Mouse (Mus musculus) heart, adult 9 months (tissue): ENCODE results near the gene Lgals7.

Source experiments
- DNase-seq, 2 experiments: peaks; one replicate each; pipeline ENCODE4 v3.0.0; 2022; ENCODE audit warnings: low spot score in 2 of 2

The Lgals7 gene

DNA sequence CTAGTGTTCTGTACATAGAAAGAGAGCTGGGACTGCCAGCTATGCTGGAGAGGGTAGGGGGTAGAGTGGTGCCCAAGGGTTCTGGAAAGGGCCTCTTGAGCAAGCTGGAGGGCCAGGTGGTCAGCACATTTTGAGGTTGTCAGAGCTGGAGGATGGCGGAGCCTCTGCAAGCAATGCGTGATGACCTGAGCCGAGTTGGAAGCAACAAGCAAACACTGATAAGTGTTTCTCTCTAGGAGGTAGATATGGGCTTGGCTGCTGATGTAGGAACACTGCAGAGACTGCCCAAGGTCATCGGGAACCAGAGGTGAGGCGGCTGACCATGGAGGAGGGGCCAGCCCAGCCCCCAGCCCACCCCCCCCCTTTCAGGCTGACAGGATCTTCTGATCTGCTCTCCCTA, 32.7 kb upstream of the Lgals7 start:
- peak; percentile 61 to 65 for DNase-seq

DNA sequence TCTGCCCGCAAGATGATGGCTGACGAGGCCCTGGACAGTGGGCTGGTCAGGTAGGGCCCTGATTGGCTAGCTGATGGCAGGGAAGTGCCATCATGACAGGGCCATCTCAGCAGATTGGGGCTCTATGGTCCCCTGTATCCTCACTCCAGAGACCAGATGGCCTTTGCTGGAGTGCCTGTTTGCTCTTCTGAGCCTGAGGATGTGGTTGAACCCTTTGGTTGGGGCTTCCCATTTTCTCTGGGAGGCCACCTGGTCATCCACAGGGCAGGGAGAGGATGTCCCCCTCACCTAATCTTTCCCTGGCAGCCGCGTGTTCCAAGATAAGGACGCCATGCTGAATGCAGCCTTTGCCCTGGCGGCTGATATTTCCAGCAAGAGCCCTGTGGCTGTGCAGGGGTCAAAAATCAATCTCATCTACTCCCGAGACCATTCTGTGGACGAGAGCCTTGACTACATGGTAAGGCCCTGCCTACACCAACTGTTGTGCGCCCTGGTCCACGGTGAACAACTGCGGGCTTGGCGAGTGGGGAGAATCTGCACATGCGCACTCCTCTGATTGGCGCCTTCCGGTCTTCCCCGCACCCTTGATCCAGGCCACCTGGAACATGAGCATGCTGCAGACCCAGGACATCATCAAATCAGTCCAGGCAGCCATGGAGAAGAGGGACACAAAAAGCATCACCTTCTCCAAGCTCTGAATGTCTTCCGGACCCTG, 32.1 kb upstream of the Lgals7 start:
- no peak for DNase-seq

DNA sequence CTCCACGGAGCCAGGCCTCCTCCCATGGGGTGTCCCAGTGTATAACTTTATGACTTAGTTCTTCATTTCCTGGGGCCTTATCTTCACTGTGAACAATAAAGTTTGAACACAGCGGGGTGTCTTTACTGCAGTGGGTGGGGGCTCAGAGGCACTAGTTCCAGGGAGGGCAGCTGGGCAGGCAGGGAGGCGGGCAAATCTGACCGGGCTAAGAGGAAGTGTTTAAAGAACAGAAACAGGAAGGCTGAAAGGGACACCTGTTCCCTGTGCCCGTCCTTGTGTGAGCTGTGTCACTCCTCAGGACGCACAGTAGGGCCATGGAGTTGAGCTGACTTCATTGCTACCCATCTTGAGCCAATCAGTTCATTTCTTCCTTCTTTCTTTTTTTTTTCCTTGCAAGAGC, 31.5 kb upstream of the Lgals7 start:
- no peak for DNase-seq

DNA sequence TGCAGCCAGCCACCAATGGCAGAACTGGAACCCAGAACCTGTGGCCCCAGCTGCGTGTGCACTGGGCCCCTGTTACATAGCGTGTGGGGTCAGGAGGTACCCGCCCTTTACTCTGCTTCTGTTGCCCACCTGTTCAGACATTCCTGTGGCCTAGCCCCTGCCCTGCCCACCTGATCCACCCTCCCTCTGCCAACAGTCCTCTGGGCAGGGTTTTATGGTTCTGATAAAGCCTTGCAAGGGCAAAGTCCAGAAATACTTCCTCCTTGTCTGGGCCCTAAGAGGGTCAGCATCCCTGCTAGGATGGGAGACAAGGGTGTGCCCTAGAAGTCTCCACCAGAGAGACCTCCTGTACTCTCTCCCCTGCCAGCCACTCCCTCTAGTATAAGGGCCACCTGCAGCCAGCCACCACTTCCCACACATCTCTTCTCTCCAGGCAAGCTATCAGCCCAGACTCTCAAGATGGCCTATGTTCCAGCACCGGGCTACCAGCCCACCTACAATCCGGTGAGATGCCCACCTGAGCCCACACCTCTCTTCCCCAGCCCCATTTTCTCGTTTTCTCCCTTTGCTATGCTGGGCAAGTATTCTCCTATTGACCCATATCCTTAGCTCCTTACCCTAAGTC, 29.8 kb upstream of the Lgals7 start, which contains the start of gene Lgals4:
Lgals4 (plus strand) TSS at position 132 of the 625 bp plus-strand sequence.
- DNase-seq, result no peak

DNA sequence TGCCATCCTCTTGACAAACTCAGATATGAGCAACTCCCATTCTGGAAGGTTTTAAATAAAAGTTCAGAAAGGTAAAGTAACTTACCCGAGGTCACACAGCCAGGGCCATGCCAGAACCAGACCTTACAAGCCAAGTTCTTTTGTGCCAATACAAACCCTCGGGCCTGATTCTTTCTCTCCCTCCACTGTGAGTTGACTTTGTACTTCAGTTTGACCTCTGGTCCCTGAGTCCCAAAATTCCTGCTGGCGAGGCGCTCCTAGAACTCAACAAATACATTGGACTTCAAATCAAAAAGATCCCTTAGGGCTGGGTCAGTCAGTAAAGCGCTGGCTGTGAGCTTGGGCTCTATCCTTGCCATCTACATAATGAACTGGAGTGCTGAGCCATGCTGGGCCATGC, 26.7 kb upstream of the Lgals7 start:
- DNase-seq, result no peak

DNA sequence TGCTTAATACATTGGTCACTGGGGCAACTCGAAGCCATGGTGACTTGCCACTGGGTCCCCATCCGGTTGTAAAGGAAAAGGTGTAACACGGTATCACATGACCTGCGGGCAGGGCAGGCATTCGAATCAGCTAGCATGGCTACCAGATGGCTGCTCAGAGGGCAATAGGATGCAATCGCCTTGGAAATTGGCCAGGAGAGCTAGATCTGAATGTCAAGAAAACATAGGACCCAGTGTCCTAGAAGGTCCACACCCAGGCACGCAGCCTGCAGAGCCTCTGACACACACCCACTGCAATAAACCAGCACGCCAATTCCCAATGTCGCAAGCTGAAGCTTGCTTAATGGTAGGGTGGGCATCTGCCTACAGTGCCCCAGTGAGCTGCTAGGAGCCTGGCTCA, 25.3 kb upstream of the Lgals7 start:
- DNase-seq, result no peak

DNA sequence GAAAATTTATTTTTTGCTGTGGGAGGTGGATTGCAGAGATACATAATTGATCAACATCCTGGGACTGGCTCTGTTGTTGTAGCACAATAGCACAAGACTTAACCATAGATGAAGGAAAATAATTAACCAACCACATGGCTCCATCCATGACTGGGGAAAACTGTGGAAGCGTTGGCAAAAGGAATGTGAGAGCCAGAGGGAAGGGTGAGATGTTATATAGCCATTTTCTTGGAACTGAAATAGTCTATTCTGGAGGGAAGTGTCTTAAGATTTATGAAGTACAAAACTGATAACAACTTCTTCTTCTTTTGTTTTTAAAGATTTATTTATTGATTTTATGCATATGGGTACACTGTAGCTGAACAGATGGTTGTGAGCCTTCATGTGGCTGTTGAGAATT, 16.4 kb upstream of the Lgals7 start:
- DNase-seq, result no peak

DNA sequence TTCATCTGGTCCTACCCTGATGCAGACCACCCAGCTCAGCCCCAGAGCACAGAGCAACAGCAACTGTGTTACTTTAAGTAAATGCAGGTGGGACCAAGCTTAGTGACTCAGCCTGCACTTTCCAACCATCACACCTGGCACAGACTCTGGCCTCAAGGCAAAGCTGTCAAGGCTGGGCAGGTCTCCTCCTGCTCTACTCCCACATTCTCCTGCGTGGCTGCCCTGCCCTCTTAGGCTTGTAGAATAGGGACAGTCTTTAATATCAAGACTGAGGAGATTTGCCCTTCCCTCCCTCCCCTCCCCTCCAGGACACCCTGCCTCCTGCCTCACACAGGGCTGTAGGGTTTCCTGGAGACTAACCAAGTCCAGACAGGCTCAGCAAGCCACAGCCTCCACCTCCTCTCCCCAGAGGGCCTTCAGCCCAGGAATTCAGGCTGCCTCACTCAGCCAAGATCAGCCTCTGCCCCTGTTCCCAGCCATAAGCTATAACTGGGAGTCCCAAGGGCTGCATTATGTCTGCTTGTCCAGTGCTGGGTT, 13.9 kb upstream of the Lgals7 start:
- DNase-seq, result no peak

DNA sequence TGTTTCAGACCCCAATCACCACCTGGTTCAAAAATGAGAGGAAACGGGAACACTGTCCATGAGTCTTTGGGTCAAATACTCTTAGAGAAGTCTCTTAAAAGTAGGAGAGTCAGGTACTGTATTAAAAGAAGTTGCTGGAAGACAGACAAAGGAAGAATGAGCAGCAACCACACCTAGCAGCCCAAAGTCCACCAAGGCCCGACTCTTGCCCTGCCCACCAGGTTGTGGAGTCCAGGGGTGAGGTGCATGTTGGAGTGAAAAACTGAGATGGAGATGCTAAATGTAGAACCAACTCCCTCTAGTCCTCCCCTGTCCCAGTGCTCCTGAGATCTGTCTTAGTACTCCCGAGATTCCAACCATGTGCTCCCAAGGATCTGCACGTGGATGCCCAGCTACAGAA, 13.0 kb upstream of the Lgals7 start:
- DNase-seq, result no peak

DNA sequence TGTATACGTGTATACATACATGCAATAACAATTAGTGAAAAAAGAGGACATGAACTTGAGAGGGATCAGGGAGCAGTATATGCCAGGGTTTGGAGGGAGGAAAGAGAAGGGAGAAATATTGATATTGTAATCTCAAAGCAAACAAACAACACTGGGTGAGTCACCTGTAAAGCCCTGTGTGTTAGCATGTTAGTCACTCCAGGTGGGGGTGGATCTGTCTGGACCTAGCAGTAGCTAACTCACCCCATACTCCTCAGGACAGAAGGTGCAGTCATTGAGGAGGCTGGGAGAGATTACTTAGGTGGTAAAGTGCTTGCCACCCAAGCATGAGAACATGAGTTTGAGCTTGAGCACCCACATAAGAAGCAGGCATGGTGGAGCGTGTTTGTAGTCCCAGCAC, 3.7 kb upstream of the Lgals7 start:
- no peak for DNase-seq

DNA sequence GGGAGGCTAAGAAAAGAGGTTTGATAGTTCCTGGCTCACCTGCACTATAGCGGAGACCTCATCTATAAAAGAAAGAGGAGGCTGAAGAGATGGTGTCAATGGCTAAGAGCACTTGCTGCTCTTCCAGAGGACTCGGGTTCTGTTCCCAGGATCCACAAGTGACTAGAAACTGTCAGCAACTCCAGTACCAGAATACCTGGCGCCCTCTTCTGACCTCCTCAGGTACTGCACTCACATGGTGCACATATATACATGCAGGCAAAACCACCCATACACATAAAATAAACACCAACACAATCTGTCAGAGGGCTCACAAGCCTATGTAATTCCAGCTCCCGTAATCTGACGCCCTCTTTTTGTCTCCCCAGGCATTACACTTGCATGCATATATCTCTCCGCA, 2.8 kb upstream of the Lgals7 start:
- no peak for DNase-seq

DNA sequence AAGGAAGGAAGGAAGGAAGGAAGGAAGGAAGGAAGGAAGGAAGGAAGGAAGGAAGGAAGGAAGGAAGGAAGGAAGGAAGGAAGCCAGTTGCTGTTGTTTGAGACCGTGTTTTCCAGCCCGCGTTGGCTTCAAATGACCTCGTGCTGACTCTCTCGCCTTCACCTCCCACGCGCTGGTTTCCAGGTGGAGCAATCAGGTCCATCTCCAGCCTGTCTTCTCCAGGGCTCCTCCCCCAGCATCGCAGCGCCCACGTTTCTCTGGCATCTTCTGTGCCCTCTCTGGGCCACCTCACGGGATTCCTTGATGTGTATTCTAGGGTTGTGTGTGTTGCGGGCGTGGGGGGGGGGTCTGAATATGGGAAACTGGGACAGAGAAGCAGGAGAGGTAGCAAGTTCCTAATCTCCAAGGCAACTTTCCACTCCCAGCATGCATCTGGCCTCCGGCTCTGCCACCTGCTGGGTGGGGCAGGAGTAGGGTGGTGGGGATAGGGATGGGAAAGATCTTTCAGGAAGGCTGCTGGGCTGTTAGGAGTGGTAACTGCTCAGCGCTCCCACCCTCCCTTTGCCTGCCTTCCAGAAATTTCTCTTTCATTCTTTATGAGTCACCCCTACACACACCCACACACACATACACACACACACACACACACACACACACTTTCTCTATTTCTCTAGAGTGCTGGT, 695 bp upstream of the Lgals7 start:
- DNase-seq, result no peak

DNA sequence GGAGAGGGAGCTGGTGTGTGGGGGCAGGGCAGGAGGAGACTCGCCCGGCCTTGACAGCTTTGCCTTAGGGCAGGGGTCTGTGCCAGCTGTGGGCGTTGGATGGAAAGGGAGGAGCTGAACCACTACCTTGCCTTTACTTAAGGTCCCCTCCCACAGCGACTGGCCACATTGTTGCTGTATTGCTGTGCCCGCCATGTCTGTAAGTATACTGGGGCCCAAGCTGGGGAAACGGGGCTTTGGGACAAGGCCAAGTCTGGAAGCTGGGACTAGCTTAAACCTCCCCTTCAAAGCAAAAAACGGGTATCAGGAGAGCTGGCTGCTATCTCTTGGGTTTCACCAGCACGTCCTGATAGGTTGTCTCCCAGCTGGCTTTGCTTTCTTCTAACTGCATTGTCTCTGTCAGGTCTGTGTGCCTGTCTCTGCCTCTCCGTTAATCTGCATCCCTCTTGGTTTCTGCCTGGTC, 666 bp downstream of the Lgals7 start:
- no peak for DNase-seq

DNA sequence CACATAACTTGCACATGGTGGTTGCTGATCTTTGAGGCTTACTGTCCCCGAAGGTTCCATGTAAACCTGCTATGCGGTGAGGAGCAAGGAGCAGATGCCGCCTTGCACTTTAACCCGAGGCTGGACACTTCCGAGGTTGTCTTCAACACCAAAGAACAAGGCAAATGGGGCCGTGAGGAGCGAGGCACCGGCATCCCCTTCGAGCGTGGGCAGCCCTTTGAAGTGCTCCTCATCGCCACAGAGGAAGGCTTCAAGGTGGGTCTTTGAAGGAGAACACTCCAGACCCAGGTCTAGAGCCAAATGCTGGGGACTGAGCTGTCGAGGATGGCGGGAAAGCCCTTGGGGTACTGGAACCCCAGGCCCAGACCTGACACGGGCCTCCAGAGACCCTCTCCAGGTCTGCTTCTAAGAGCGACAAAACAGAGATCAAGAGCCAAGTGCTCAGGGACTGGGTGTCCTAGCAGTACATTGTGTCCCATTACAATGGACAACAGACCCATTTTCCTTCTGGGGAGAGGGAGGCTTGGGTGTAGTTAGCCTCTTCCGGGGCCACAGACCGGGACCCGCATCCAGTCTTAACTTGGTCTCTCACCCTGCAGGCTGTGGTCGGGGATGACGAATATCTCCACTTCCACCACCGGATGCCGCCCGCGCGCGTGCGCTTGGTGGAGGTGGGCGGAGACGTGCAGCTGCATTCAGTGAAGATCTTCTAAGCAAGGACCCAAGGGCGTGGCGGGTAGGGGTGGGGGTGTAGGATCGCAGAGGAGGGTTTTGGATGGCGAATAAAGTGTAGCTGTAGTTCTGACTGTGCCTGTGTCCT, 2.0 kb downstream of the Lgals7 start:
- DNase-seq, result peak; percentile 83 to 84

DNA sequence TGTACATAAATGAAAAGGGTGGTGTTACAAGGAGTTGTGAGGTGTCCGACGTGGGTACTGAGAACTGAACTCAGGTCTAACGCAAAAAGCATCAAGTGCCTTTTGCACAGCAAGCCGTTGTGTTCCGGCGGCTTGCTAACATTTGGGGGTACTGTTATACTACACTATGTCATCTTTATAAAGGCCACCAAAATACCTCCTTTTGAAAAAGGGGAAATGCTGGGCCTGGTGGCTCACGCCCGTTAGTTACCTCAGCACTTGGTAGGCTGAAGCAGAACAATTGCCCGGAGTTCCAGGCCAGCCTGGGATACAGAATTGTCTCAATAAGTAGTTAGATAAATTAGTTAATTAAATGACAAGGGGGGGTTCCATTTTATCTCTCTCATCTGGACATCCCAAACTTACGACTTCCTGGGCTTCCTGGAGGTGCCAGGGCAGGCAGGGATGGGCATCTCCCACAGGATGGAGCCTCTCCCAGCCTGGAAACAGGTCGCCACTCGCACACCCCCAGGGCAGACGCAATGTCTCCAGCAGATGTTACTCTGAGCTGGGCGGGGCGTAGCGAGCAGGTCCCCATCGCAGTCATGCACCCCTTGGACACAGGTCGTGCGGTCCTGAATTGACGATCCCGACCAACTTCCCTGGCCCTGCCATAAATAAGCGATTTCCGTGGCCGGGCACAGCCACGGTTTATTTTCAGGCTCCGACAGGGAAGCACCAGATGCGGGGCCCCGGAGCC, 3.3 kb downstream of the Lgals7 start:
- no peak for DNase-seq

DNA sequence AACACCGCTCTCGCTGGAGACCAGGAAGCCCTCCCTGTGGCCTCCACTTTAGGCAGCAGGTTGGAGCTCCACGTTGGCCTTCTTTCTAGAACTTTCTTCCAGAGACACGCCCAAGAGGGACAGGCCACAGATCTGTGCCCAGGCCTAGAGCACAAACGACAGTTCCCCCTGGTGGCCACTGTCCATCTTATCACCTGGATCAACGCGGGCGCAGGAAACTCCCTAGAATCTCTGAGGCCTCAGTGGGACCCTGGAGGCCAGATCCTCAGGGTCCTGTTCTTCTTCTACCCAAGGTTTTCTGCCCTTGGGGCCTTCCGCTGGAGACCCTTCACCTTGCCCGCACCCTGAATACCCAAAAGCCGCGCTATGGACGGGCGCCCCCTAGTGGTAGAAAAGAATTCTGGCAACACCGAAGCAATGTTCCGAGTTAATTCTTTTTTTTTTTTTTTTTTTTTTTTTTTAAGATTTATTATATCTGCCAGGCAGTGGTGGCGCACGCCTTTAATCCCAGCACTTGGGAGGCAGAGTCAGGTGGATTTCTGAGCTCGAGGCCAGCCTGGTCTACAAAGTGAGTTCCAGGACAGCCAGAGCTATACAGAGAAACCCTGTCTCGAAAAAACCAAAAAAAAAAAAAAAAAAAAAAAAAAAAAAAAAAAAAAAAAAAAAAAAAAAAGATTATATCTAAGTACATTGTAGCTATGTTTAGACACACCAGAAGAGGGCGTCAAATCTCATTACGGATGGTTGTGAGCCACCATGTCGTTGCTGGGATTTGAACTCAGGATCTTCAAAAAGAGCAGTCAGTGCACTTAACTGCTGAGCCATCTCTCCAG, 4.1 kb downstream of the Lgals7 start:
- DNase-seq, result peak; percentile 66 to 77

DNA sequence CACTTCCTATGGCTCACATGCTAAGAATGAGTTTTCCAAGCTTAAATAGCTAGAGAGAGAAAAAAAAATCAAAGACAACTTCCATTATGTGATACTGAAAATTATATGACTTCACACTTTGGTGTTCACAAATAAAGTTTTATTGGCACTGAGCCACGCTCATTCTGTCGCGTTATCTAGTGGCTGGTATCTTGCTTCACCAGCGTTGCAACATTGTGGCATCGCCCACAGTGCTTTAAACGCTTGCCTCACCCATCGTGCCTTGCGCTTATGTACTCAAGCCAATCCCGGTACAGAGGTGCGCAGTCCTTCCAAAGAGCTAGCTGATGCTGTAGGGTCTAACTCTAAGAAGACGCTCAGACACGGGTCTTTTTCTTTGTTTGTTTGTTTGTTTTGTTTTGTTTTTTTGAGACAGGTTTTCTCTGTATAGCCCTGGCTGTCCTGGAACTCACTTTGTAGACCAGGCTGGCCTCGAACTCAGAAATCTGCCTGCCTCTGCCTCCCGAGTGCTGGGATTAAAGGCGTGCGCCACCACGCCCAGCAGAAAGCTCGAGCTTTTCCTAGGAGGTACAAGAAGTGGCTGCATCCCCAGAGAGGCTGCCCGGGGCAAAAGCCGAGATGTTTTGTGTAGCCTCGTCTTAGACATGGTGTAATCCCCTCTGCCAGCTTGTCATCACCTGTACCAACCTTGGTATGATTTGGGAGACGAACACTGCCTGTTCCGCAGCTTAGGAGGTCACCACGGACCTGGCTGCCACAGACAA, 7.4 kb downstream of the Lgals7 start:
- DNase-seq, result no peak

DNA sequence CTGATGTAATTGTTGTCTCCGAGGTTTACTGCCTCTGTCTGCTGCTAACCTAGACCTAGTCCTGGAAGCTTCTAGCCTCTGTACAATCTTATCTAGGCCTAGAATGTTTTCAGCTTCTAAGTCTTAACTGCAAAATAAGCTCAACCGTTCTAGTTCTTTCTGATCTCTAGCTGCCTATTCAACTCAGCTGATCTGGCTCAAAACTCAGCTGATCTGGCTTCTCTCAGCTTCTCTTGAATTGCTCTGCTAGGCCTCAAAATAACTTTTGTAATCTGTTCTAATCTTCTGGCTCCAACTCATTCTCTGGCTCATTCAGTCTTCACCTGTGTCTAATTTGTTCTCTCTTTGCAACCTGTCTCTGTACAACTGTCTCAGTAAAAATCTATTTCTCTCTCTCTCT, 10.9 kb downstream of the Lgals7 start:
- no peak for DNase-seq

DNA sequence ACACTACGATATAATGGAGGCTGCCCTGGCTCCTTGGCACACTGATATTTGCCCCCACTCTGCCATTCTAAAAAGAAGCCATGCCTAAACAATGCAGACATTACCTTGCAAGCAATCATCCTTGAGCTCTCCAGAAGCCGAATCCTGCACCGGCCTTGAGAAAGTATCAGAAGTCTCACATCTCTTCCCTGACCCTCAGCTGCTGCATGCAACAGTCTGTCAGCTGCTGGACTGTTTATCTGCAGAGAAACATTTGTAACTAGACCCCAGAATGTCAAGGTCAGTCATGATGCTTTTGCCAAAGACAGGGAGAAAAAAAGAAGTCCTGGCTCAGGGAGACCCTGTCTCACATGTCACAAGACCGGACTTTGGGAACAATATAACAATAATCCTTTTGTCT, 12.4 kb downstream of the Lgals7 start:
- DNase-seq, result no peak

DNA sequence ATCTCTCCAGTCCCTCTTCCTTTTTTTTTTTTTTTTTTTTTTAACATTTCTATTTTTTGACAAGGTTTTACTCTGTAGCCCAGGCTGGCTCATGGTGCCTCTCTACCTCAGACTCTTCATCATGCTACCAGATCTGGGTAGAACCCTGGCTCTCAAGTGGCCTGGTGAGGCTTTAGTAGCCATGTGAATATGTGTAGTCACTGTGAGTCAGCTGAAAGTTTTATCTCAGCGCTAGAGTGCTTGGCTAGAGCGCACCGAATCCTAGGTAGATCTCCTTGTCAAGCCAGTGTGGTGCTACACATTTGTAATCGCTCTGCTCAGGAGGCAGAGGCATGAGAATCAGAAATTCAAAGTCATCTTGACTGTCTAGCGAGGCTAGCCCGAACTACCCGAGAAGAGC, 13.5 kb downstream of the Lgals7 start:
- DNase-seq, result no peak
